8 mouse cellular contexts compared by ENCODE assay signal in the genomic region with DNA sequence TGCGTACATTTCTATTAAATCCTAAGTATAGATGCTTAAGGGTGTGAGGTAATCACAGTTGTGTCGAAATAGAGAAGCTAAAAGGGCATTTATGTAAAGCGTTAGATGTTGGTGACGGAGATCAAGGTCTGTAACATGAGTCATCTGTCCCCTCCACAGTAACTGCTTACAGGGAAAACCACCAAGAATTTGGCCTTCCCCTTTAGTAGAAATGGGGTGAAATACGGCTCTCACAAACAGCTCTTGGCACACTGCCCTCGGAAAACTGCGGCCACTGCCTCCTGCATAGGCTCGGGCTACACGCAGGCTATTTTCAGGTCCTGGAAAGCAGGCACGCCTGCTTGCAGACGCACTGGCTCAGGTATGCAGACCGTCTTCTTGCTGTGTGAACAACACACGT. TPM values are rescaled to one million over a fixed set of nuclear protein-coding genes. Genes with fewer than 3 reads are reported as not detected.
DNase-seq lines count a peak whose midpoint lies in the region; ATAC-seq and TF ChIP-seq lines count a peak whose summit lies in the region.
"Had no signal": no experiment of that assay in that cellular context is flagged by ENCODE, and none has a peak within 500 bp of the region (broad histone marks: within the 10 kb centered on the region; RNA-seq: fewer than 3 reads in every experiment).

No protein-coding gene starts in this region.

- WGBS in intestine, embryonic 14.5 days: 34% methylated on average over 13 of the region's 13 CpGs

- H3K9ac ChIP-seq in intestine, embryonic 14.5 days (ENCODE audit: low read length): no peak overlapping the region

- intact Hi-C loops in left cerebral cortex, adult 2 months (cut with DNase I): no loop called here

- H3K4me2 ChIP-seq in intestine, embryonic 14.5 days (ENCODE audit: low read length): no peak overlapping the region

- H3K4me1 ChIP-seq in intestine, embryonic 14.5 days (replicated peaks; ENCODE audit: control insufficient read depth, insufficient read depth, low read length): peaks cover 13% of the 10 kb centered on the region

- H3K27ac ChIP-seq in intestine, embryonic 14.5 days (ENCODE audit: low read depth): no peak overlapping the region
- H3K27ac ChIP-seq in left cerebral cortex, adult 2 months: no peak overlapping the region

- H3K9me3 ChIP-seq in intestine, embryonic 14.5 days (ENCODE audit: control insufficient read depth, low read length): no peaks in the 10 kb centered on the region

- peak; percentile 37 for DNase-seq in CD4-positive, CD25-positive, alpha-beta regulatory T cell, adult 2 months (ENCODE audit: low read depth, low spot score)
- DNase-seq in adrenal gland, adult (ENCODE audit: inconsistent age in 2 of 2, low spot score in 1 of 2): peak; percentile 95 to 98
- peak; percentile 46 for DNase-seq in forelimb bud, embryonic 11.5 days (ENCODE audit: low read depth, low spot score)
- peak; percentile 66 for DNase-seq in intestine, embryonic 14.5 days (ENCODE audit: low spot score)
- DNase-seq in lung, postnatal 14 days: peak; percentile 76
- no peak for DNase-seq in left cerebral cortex, adult 2 months (ENCODE audit: extremely low spot score in 1 of 2, low spot score in 2 of 2)
- no peak for DNase-seq in layer of hippocampus, adult 8-10 months (ENCODE audit: low spot score in 2 of 2)

- H3K4me3 ChIP-seq in intestine, embryonic 14.5 days (ENCODE audit: low read depth, low read length): no peak overlapping the region
- H3K4me3 ChIP-seq in left cerebral cortex, adult 2 months: no peak overlapping the region

- TF ChIP-seq CTCF in left cerebral cortex, adult 2 months (IDR thresholded peaks at IDR 0.05): no peak

- H3K36me3 ChIP-seq in intestine, embryonic 14.5 days (ENCODE audit: control insufficient read depth, insufficient read depth, low read length): no peaks in the 10 kb centered on the region

- ATAC-seq in intestine, embryonic 14.5 days (replicated peaks; ENCODE audit: low FRiP score, low TSS enrichment, low read depth): no peak

- no peaks in the 10 kb centered on the region for H3K27me3 ChIP-seq in intestine, embryonic 14.5 days (replicated peaks; ENCODE audit: control insufficient read depth, insufficient read depth, low read length)

RNA-seq across cellular contexts. Expression of gene Popdc2, which starts 34.1 kb away (rescaled TPM):
- polyA plus RNA-seq in intestine, embryonic 14.5 days (2014; fragmentation: Nextera tagmentation; extraction: Ambion mirVana): 16.8 and 19.6 TPM in 2 replicates
- 1 to 10 TPM in 1 of 2 experiments, under 1 TPM in 1; 0.51 to 1.5 TPM for total RNA-seq in left cerebral cortex, adult 2 months (2021)
- 1 to 10 TPM in 1 of 4 experiments, under 1 TPM in 3; 0.31 to 1.3 (median 0.49) TPM for total RNA-seq in layer of hippocampus, adult 8-10 months (2022)

RNA-seq across cellular contexts. Expression of gene Pla1a, which starts 36.8 kb away (rescaled TPM):
- polyA plus RNA-seq in intestine, embryonic 14.5 days (2014; fragmentation: Nextera tagmentation; extraction: Ambion mirVana): 0.09 and 0.81 TPM in 2 replicates
- total RNA-seq in left cerebral cortex, adult 2 months (2021): 1 to 10 TPM; 1.5 to 2.5 TPM
- total RNA-seq in layer of hippocampus, adult 8-10 months (2022): 1 to 10 TPM in 2 of 4 experiments, under 1 TPM in 2; 0.72 to 1.8 (median 1.1) TPM

RNA-seq across cellular contexts. Expression of gene Gm21987, which starts 49.3 kb away (rescaled TPM):
- 0.68 TPM in 1 of 2 replicates, not detected in the other for polyA plus RNA-seq in intestine, embryonic 14.5 days (2014; fragmentation: Nextera tagmentation; extraction: Ambion mirVana)
- not detected for total RNA-seq in left cerebral cortex, adult 2 months (2021)
- total RNA-seq in layer of hippocampus, adult 8-10 months (2022): 1 to 10 TPM in 2 of 4 experiments, not detected in 2; 1.1 to 4.7 TPM
- polyA plus RNA-seq: testis, adult 2 months had no signal

RNA-seq across cellular contexts. Expression of gene Cox17, which starts 49.4 kb away (rescaled TPM):
- polyA plus RNA-seq in intestine, embryonic 14.5 days (2014; fragmentation: Nextera tagmentation; extraction: Ambion mirVana): 176 and 187 TPM in 2 replicates
- total RNA-seq in left cerebral cortex, adult 2 months (2021): 100 to 1,000 TPM; 131 to 133 TPM
- 100 to 1,000 TPM in 2 of 4 experiments, 10 to 100 TPM in 2; 88.2 to 142 (median 116) TPM for total RNA-seq in layer of hippocampus, adult 8-10 months (2022)

RNA-seq across cellular contexts. Expression of gene Maats1, which starts 54.2 kb away (rescaled TPM):
- 0.08 TPM in 1 of 2 replicates, not detected in the other for polyA plus RNA-seq in intestine, embryonic 14.5 days (2014; fragmentation: Nextera tagmentation; extraction: Ambion mirVana)
- 1 to 10 TPM; 1.2 to 1.6 TPM for total RNA-seq in left cerebral cortex, adult 2 months (2021)
- total RNA-seq in layer of hippocampus, adult 8-10 months (2022): 1 to 10 TPM; 1.3 to 2.0 (median 1.6) TPM

Comparison
In these comparisons a context has a peak if more than half of its experiments do, and no peak if none do; other contexts are left out.
1. DNase-seq: peak in CD4-positive, CD25-positive, alpha-beta regulatory T cell, adult 2 months (single experiment), adrenal gland, adult (2 of 2), forelimb bud, embryonic 11.5 days (single experiment), intestine, embryonic 14.5 days (single experiment) and lung, postnatal 14 days (single experiment); none in left cerebral cortex, adult 2 months (0 of 2) and layer of hippocampus, adult 8-10 months (0 of 2).